Mouse (Mus musculus) limb, embryonic 14.5 days (tissue): ENCODE measurements around the gene Inhbe. TPM values are rescaled to one million over a fixed set of nuclear protein-coding genes. Genes with fewer than 3 reads are reported as not detected.

Experiments
- ATAC-seq: fragments of 200-750 bp; cut with Nextera tagmentation; 2 replicates; pipeline ENCODE4 v1.8.0; 2017; ENCODE audit warnings: low read depth, moderate number of reproducible peaks, moderate TSS enrichment; ENCODE audit not compliant: low FRiP score
- DNase-seq: peaks from one replicate; pipeline ENCODE4 v3.0.0-alpha.2; 2015; ENCODE audit warnings: low spot score
- H3K27ac ChIP-seq: fragments of 300-500 bp; sonication (generic); replicated peaks from 2 replicates; pipeline ENCODE4 v1.5.1; 2014; ENCODE audit warnings: low read depth, mild to moderate bottlenecking, low read length, moderate library complexity, mixed read lengths
- H3K27me3 ChIP-seq: fragments of 300-500 bp; sonication (generic); 2 replicates; pipeline ENCODE4 v1.6.1; 2014; ENCODE audit warnings: low read length, mixed read lengths; ENCODE audit not compliant: control insufficient read depth, insufficient read depth
- H3K36me3 ChIP-seq: fragments of 300-500 bp; sonication (generic); 2 replicates; pipeline ENCODE4 v1.6.1; 2014; ENCODE audit warnings: mild to moderate bottlenecking, low read length, moderate library complexity, mixed read lengths; ENCODE audit not compliant: control insufficient read depth, insufficient read depth
- H3K4me1 ChIP-seq: fragments of 300-500 bp; sonication (generic); 2 replicates; pipeline ENCODE4 v1.6.1; 2014; ENCODE audit warnings: antibody characterized with exemption, low read length, mixed read lengths; ENCODE audit not compliant: control insufficient read depth, insufficient read depth
- H3K4me2 ChIP-seq: fragments of 300-500 bp; sonication (generic); replicated peaks from 2 replicates; pipeline ENCODE4 v1.6.1; 2014; ENCODE audit warnings: low read depth, mild to moderate bottlenecking, low read length, moderate library complexity; ENCODE audit not compliant: severe bottlenecking
- H3K4me3 ChIP-seq: fragments of 300-500 bp; sonication (generic); replicated peaks from 2 replicates; pipeline ENCODE4 v1.5.1; 2014; ENCODE audit warnings: low read length
- H3K9ac ChIP-seq: fragments of 300-500 bp; sonication (generic); 2 replicates; pipeline ENCODE4 v1.6.1; 2014; ENCODE audit warnings: mild to moderate bottlenecking, low read depth, low read length, moderate library complexity; ENCODE audit not compliant: severe bottlenecking
- H3K9me3 ChIP-seq: fragments of 300-500 bp; sonication (generic); 2 replicates; pipeline ENCODE4 v1.6.1; 2016; ENCODE audit warnings: low read length; ENCODE audit not compliant: control insufficient read depth
- POLR2A ChIP-seq: fragments of 200-500 bp; IDR thresholded peaks from 2 replicates; pipeline ENCODE4 v1.8.0; 2012; ENCODE audit warnings: inconsistent platforms, mild to moderate bottlenecking, moderate library complexity, borderline replicate concordance; ENCODE audit not compliant: insufficient read depth, insufficient read length; ENCODE audit errors: extremely low read depth
- WGBS: fragments of 180-500 bp; shearing (Covaris S2); extraction: QIAGEN DNeasy Blood & Tissue Kit; methylation state at CpG from one replicate; pipeline ENCODE4 v1.1.7; 2014; 5-methylcytosine and 5-hydroxymethylcytosine counted together
- polyA plus RNA-seq, 2 experiments: library from polyadenylated mRNA; depleted of rRNA in 1 of 2; stranded (reverse) in 1 of 2; unstranded in 1 of 2; fragments of >200 nt; fragmentation: Nextera tagmentation in 1 of 2; extraction: Ambion mirVana in 1 of 2; gene quantifications; 2 replicates each; pipeline versions ENCODE4 v1.2.1 to v1.2.3; 2012 to 2014

The Inhbe gene
- polyA plus RNA-seq, 2 experiments = not detected

GRCm38 (mm10) chr10:127380251-127380691 is 26.1 kb upstream of the Inhbe start, which contains the start of gene R3hdm2:
Gene R3hdm2, plus strand, starts transcription at chr10:127380327.
- no peaks in the 10 kb centered on the region for H3K27me3 ChIP-seq
- no peak for TF ChIP-seq POLR2A

GRCm38 (mm10) chr10:127379654-127380053 is 25.4 kb upstream of the Inhbe start:
- peak overlapping the region; percentile 96 for H3K27ac ChIP-seq
- WGBS = 86% methylated on average over 8 of the region's 8 CpGs
- H3K4me2 ChIP-seq = peak overlapping the region; percentile 54

More at GRCm38 (mm10) chr10:127380251-127380691, 26.1 kb upstream of the Inhbe start, which contains the start of gene R3hdm2:
- H3K4me1 ChIP-seq = peaks cover 9% of the 10 kb centered on the region
- H3K27ac ChIP-seq = peak within 1 kb of the TSS; percentile 96
- H3K9me3 ChIP-seq = no peaks in the 10 kb centered on the region
- H3K4me2 ChIP-seq = peak within 1 kb of the TSS; percentile 62
- no peaks in the 10 kb centered on the region for H3K36me3 ChIP-seq
- DNase-seq (peak; percentile 97), ATAC-seq (peak; percentile 95)
- peak within 1 kb of the TSS; percentile 88 for H3K9ac ChIP-seq
- WGBS = 1% methylated on average over 20 of the region's 53 CpGs
- peak within 1 kb of the TSS; percentile 73 for H3K4me3 ChIP-seq

GRCm38 (mm10) chr10:127377700-127378099 is 23.5 kb upstream of the Inhbe start:
- no peak for TF ChIP-seq POLR2A

More at GRCm38 (mm10) chr10:127379654-127380053, 25.4 kb upstream of the Inhbe start:
- H3K36me3 ChIP-seq = no peaks in the 10 kb centered on the region
- no peaks in the 10 kb centered on the region for H3K27me3 ChIP-seq
- no peaks in the 10 kb centered on the region for H3K9me3 ChIP-seq
- DNase-seq = no peak
- H3K4me3 ChIP-seq = peak overlapping the region; percentile 73
- no peak for TF ChIP-seq POLR2A
- peak overlapping the region; percentile 88; the same call in 1 of the 2 replicates for H3K9ac ChIP-seq
- no peak for ATAC-seq
- peaks cover 9% of the 10 kb centered on the region for H3K4me1 ChIP-seq

DNA sequence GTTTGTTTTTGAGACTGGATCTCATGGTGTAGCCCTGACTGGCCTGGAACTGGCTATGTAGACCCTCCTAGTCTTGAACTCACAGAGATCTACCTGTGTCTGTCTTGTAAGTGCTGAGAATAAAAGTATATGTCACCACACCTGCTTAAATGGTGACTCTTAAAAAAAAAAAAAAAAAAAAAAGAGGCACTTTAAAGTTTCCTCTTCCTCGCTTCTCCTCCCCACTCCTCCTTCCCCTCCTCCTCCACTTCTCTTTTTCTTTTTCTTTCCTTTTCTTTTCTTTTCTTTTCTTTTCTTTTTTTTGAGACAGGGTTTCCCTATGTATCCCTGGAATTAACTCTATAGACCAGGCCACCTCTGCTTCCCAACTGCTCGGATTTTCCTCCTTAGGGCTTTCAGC is 16.8 kb upstream of the Inhbe start:
- no peak for TF ChIP-seq POLR2A
- H3K4me2 ChIP-seq = no peak overlapping the region
- DNase-seq (no peak), ATAC-seq (no peak)
- 81% methylated on average over 2 of the region's 2 CpGs for WGBS
- no peak overlapping the region for H3K27ac ChIP-seq
- no peaks in the 10 kb centered on the region for H3K27me3 ChIP-seq
- H3K36me3 ChIP-seq = no peaks in the 10 kb centered on the region
- H3K9ac ChIP-seq = no peak overlapping the region
- H3K9me3 ChIP-seq = no peaks in the 10 kb centered on the region
- no peaks in the 10 kb centered on the region for H3K4me1 ChIP-seq
- no peak overlapping the region for H3K4me3 ChIP-seq

More at GRCm38 (mm10) chr10:127377700-127378099, 23.5 kb upstream of the Inhbe start:
- Histone ChIP-seq H3K36me3 (no peaks in the 10 kb centered on the region), H3K9me3 (no peaks in the 10 kb centered on the region), H3K4me1 (peaks cover 9% of the 10 kb centered on the region), H3K27me3 (no peaks in the 10 kb centered on the region), H3K4me2 (no peak overlapping the region), H3K9ac (no peak overlapping the region), H3K27ac (no peak overlapping the region), H3K4me3 (no peak overlapping the region)
- ATAC-seq = no peak
- WGBS = 63% methylated on average over 3 of the region's 3 CpGs
- DNase-seq = no peak

GRCm38 (mm10) chr10:127369834-127370820 is 15.9 kb upstream of the Inhbe start, which contains the start of gene Inhbc:
Gene Inhbc, minus strand, starts transcription at chr10:127370431.
- no peak for ATAC-seq
- TF ChIP-seq POLR2A = no peak

More at GRCm38 (mm10) chr10:127369834-127370820, 15.9 kb upstream of the Inhbe start, which contains the start of gene Inhbc:
- H3K4me2 ChIP-seq = no peak within 1 kb of the TSS
- H3K9ac ChIP-seq = no peak within 1 kb of the TSS
- no peak within 1 kb of the TSS for H3K4me3 ChIP-seq
- no peaks in the 10 kb centered on the region for H3K9me3 ChIP-seq
- H3K4me1 ChIP-seq = no peaks in the 10 kb centered on the region
- 74% methylated on average over 22 of the region's 22 CpGs for WGBS
- DNase-seq = no peak
- H3K27ac ChIP-seq = no peak within 1 kb of the TSS
- H3K36me3 ChIP-seq = no peaks in the 10 kb centered on the region
- no peaks in the 10 kb centered on the region for H3K27me3 ChIP-seq
